Mouse (Mus musculus) forebrain, embryonic 11.5 days (tissue): Measurements from ENCODE around the gene Prmt3. TPM values are rescaled to one million over a fixed set of nuclear protein-coding genes. Genes with fewer than 3 reads are reported as not detected.
A peak's percentile ranks its signal among the peaks of the same experiment; 100 is the strongest.

Experiments
- ATAC-seq: fragments of 200-750 bp; cut with Nextera tagmentation; replicated peaks from 2 replicates; pipeline ENCODE4 v1.8.0; 2017; ENCODE audit warnings: moderate TSS enrichment; ENCODE audit not compliant: low FRiP score
- DNase-seq: peaks from one replicate; pipeline ENCODE4 v3.0.0-alpha.2; 2017; ENCODE audit warnings: low spot score
- H3K27ac ChIP-seq: fragments of 300-500 bp; sonication (generic); 2 replicates; pipeline ENCODE4 v1.5.1; 2014; ENCODE audit warnings: low read depth, low read length
- H3K27me3 ChIP-seq: fragments of 300-500 bp; sonication (generic); 2 replicates; pipeline ENCODE4 v1.6.1; 2014; ENCODE audit warnings: mild to moderate bottlenecking, low read length, mixed read lengths; ENCODE audit not compliant: control insufficient read depth, insufficient read depth
- H3K36me3 ChIP-seq: fragments of 300-500 bp; sonication (generic); 2 replicates; pipeline ENCODE4 v1.6.1; 2014; ENCODE audit warnings: mild to moderate bottlenecking, low read length, moderate library complexity, mixed read lengths; ENCODE audit not compliant: control insufficient read depth, insufficient read depth
- H3K4me1 ChIP-seq: fragments of 300-500 bp; sonication (generic); replicated peaks from 2 replicates; pipeline ENCODE4 v1.6.1; 2014; ENCODE audit warnings: low read length, mixed read lengths; ENCODE audit not compliant: control insufficient read depth, insufficient read depth
- H3K4me2 ChIP-seq: fragments of 300-500 bp; sonication (generic); 2 replicates; pipeline ENCODE4 v1.6.1; 2014; ENCODE audit warnings: low read depth, mild to moderate bottlenecking, low read length, moderate library complexity, mixed read lengths; ENCODE audit not compliant: severe bottlenecking
- H3K4me3 ChIP-seq: fragments of 300-500 bp; sonication (generic); 2 replicates; pipeline ENCODE4 v1.5.1; 2014; ENCODE audit warnings: low read depth, low read length
- H3K9ac ChIP-seq: fragments of 300-500 bp; sonication (generic); 2 replicates; pipeline ENCODE4 v1.6.1; 2014; ENCODE audit warnings: low read length
- H3K9me3 ChIP-seq: fragments of 300-500 bp; sonication (generic); 2 replicates; pipeline ENCODE4 v1.6.1; 2016; ENCODE audit warnings: low read length, mixed read lengths; ENCODE audit not compliant: control insufficient read depth
- WGBS: fragments of 180-500 bp; shearing (Covaris S2); extraction: QIAGEN DNeasy Blood & Tissue Kit; methylation state at CpG from one replicate; pipeline ENCODE4 v1.1.7; 2014; 5-methylcytosine and 5-hydroxymethylcytosine counted together
- polyA plus RNA-seq: library from polyadenylated mRNA; unstranded; fragments of >200 nt; fragmentation: Nextera tagmentation; extraction: Ambion mirVana; gene quantifications from 2 replicates; pipeline ENCODE4 v1.2.1, GENCODE M21; 2014

The Prmt3 gene
- polyA plus RNA-seq, 1 experiment from 2014 or later, result 63.8 TPM

- no peak overlapping the region for H3K27ac ChIP-seq
- ATAC-seq (no peak), DNase-seq (no peak)
- 87% methylated on average over 4 of the region's 4 CpGs for WGBS
- no peak overlapping the region for H3K4me2 ChIP-seq
- no peaks in the 10 kb centered on the region for H3K9me3 ChIP-seq
- H3K36me3 ChIP-seq, result 0 out of 2 replicates have a peak, but pooled peaks cover 2% of the 10 kb centered on the region
- H3K4me3 ChIP-seq, result no peak overlapping the region
- H3K27me3 ChIP-seq, result no peaks in the 10 kb centered on the region
- no peak overlapping the region for H3K9ac ChIP-seq
- H3K4me1 ChIP-seq, result 0 out of 2 replicates have a peak, but pooled peaks cover 3% of the 10 kb centered on the region
Observed at GRCm38 (mm10) chr7:49823595-49823994, 45.4 kb downstream of the Prmt3 start.

GRCm38 (mm10) chr7:49824043-49824442 lies 45.9 kb downstream of the Prmt3 start:
- H3K36me3 ChIP-seq, result 0 out of 2 replicates have a peak, but pooled peaks cover 2% of the 10 kb centered on the region
- ATAC-seq, result no peak
- H3K9me3 ChIP-seq, result no peaks in the 10 kb centered on the region
- no peak for DNase-seq
- H3K27me3 ChIP-seq, result no peaks in the 10 kb centered on the region
- no peak overlapping the region for H3K27ac ChIP-seq
- 0 out of 2 replicates have a peak, but pooled peaks cover 3% of the 10 kb centered on the region for H3K4me1 ChIP-seq
- no peak overlapping the region for H3K9ac ChIP-seq
- 97% methylated on average over 6 of the region's 6 CpGs for WGBS
- no peak overlapping the region for H3K4me2 ChIP-seq
- no peak overlapping the region for H3K4me3 ChIP-seq

- no peak for DNase-seq
- Histone ChIP-seq H3K36me3 (0 out of 2 replicates have a peak, but pooled peaks cover 2% of the 10 kb centered on the region), H3K4me2 (no peak overlapping the region), H3K27ac (no peak overlapping the region), H3K4me3 (no peak overlapping the region), H3K27me3 (no peaks in the 10 kb centered on the region), H3K9ac (no peak overlapping the region), H3K4me1 (no peaks in the 10 kb centered on the region), H3K9me3 (no peaks in the 10 kb centered on the region)
- 84% methylated on average over 2 of the region's 2 CpGs for WGBS
- no peak for ATAC-seq
Observed at GRCm38 (mm10) chr7:49824581-49824980, 46.4 kb downstream of the Prmt3 start.

GRCm38 (mm10) chr7:49825492-49825891 lies 47.3 kb downstream of the Prmt3 start:
- Histone ChIP-seq H3K4me3 (no peak overlapping the region), H3K4me1 (no peaks in the 10 kb centered on the region), H3K27ac (no peak overlapping the region), H3K36me3 (0 out of 2 replicates have a peak, but pooled peaks cover 2% of the 10 kb centered on the region), H3K27me3 (no peaks in the 10 kb centered on the region), H3K9ac (no peak overlapping the region), H3K4me2 (no peak overlapping the region), H3K9me3 (no peaks in the 10 kb centered on the region)
- no peak for ATAC-seq
- 87% methylated on average over 3 of the region's 3 CpGs for WGBS
- no peak for DNase-seq

GRCm38 (mm10) chr7:49827920-49828319 lies 49.8 kb downstream of the Prmt3 start:
- 95% methylated on average over 1 of the region's 1 CpGs for WGBS
- Histone ChIP-seq H3K4me2 (no peak overlapping the region), H3K4me3 (no peak overlapping the region), H3K36me3 (0 out of 2 replicates have a peak, but pooled peaks cover 2% of the 10 kb centered on the region), H3K4me1 (no peaks in the 10 kb centered on the region), H3K9ac (no peak overlapping the region), H3K27me3 (no peaks in the 10 kb centered on the region), H3K27ac (no peak overlapping the region), H3K9me3 (no peaks in the 10 kb centered on the region)
- no peak for ATAC-seq
- no peak for DNase-seq

GRCm38 (mm10) chr7:49842366-49843282 lies 64.5 kb downstream of the Prmt3 start:
- ATAC-seq (peak; percentile 85), DNase-seq (peak; percentile 62)
- no peak overlapping the region for H3K9ac ChIP-seq
- no peaks in the 10 kb centered on the region for H3K9me3 ChIP-seq
- no peaks in the 10 kb centered on the region for H3K27me3 ChIP-seq
- no peaks in the 10 kb centered on the region for H3K36me3 ChIP-seq
- no peak overlapping the region for H3K27ac ChIP-seq
- no peak overlapping the region; the same call in 1 of the 2 replicates for H3K4me2 ChIP-seq
- peaks cover 3% of the 10 kb centered on the region; the same call in 1 of the 2 replicates for H3K4me1 ChIP-seq
- H3K4me3 ChIP-seq, result no peak overlapping the region
- 31% methylated on average over 11 of the region's 11 CpGs for WGBS

GRCm38 (mm10) chr7:49843304-49843933 lies 65.3 kb downstream of the Prmt3 start:
- H3K36me3 ChIP-seq, result no peaks in the 10 kb centered on the region
- H3K4me1 ChIP-seq, result peaks cover 3% of the 10 kb centered on the region; the same call in 1 of the 2 replicates
- no peak overlapping the region for H3K9ac ChIP-seq
- no peaks in the 10 kb centered on the region for H3K27me3 ChIP-seq
- ATAC-seq (peak; percentile 42; the same call in 1 of the 2 replicates), DNase-seq (no peak)
- H3K4me3 ChIP-seq, result no peak overlapping the region
- H3K9me3 ChIP-seq, result no peaks in the 10 kb centered on the region
- WGBS, result 82% methylated on average over 6 of the region's 6 CpGs
- H3K27ac ChIP-seq, result no peak overlapping the region
- H3K4me2 ChIP-seq, result no peak overlapping the region

GRCm38 (mm10) chr7:49847939-49848338 lies 69.8 kb downstream of the Prmt3 start:
- H3K27me3 ChIP-seq, result no peaks in the 10 kb centered on the region
- H3K4me1 ChIP-seq, result peaks cover 2% of the 10 kb centered on the region; the same call in 1 of the 2 replicates
- DNase-seq (no peak), ATAC-seq (no peak)
- 91% methylated on average over 2 of the region's 2 CpGs for WGBS
- no peak overlapping the region for H3K4me3 ChIP-seq
- H3K9me3 ChIP-seq, result no peaks in the 10 kb centered on the region
- H3K9ac ChIP-seq, result no peak overlapping the region
- H3K27ac ChIP-seq, result no peak overlapping the region
- no peak overlapping the region for H3K4me2 ChIP-seq
- H3K36me3 ChIP-seq, result no peaks in the 10 kb centered on the region
